Mouse (Mus musculus): ENCODE measurements around the gene Tmem232. TPM values are rescaled to one million over a fixed set of nuclear protein-coding genes. Genes with fewer than 3 reads are reported as not detected.

The Tmem232 gene
- total RNA-seq (2021) = under 1 TPM; 0.46 to 0.54 TPM

- intact Hi-C loops (cut with DNase I) = no loop called here
- DNase-seq = peak; percentile 46
These were observed at the start of gene Tmem232 for GRCm38 (mm10) chr17:65540441-65541272. TSS of gene Tmem232 (minus strand) at chr17:65540782.

- DNase-seq = no peak
- intact Hi-C loops (cut with DNase I) = no loop called here
These were observed 46.3 kb upstream of the Tmem232 start for GRCm38 (mm10) chr17:65586892-65587291.

- DNase-seq = no peak
- intact Hi-C loops (cut with DNase I) = no loop called here
These were observed 40.9 kb upstream of the Tmem232 start for GRCm38 (mm10) chr17:65581440-65581839.

GRCm38 (mm10) chr17:65579766-65580165, 39.2 kb upstream of the Tmem232 start:
- intact Hi-C loops (cut with DNase I) = no loop called here
- no peak for DNase-seq

GRCm38 (mm10) chr17:65575339-65575738, 34.8 kb upstream of the Tmem232 start:
- intact Hi-C loops (cut with DNase I) = no loop called here
- DNase-seq = no peak

- intact Hi-C loops (cut with DNase I) = no loop called here
- no peak for DNase-seq
These were observed 34.3 kb upstream of the Tmem232 start for GRCm38 (mm10) chr17:65574850-65575249.

GRCm38 (mm10) chr17:65571866-65572265, 31.3 kb upstream of the Tmem232 start:
- intact Hi-C loops (cut with DNase I) = no loop called here
- no peak for DNase-seq

GRCm38 (mm10) chr17:65571466-65571865, 30.9 kb upstream of the Tmem232 start:
- intact Hi-C loops (cut with DNase I) = no loop called here
- no peak for DNase-seq

GRCm38 (mm10) chr17:65564189-65564588, 23.6 kb upstream of the Tmem232 start:
- intact Hi-C loops (cut with DNase I) = loop anchor here (10.0 kb wide), 1 partner anchor 959 kb away; the partner anchor contains the start of gene Man2a1
- no peak for DNase-seq

GRCm38 (mm10) chr17:65563345-65563744, 22.8 kb upstream of the Tmem232 start:
- no peak for DNase-seq

GRCm38 (mm10) chr17:65562761-65563160, 22.2 kb upstream of the Tmem232 start:
- intact Hi-C loops (cut with DNase I) = loop anchor here (10.0 kb wide), 1 partner anchor 958 kb away; the partner anchor contains the start of gene Man2a1

More at GRCm38 (mm10) chr17:65563345-65563744, 22.8 kb upstream of the Tmem232 start:
- intact Hi-C loops (cut with DNase I) = loop anchor here (10.0 kb wide), 1 partner anchor 959 kb away; the partner anchor contains the start of gene Man2a1

GRCm38 (mm10) chr17:65561361-65562015, 20.9 kb upstream of the Tmem232 start:
- intact Hi-C loops (cut with DNase I) = loop anchor here (10.0 kb wide), 1 partner anchor 957 kb away; the partner anchor contains the start of gene Man2a1
- DNase-seq = no peak

More at GRCm38 (mm10) chr17:65562761-65563160, 22.2 kb upstream of the Tmem232 start:
- DNase-seq = peak; percentile 58

- intact Hi-C loops (cut with DNase I) = loop anchor here (10.0 kb wide), 1 partner anchor 1984 kb away; no protein-coding TSS in a partner anchor
- DNase-seq = no peak
These were observed 18.7 kb upstream of the Tmem232 start for GRCm38 (mm10) chr17:65559273-65559672.

- no peak for DNase-seq
- intact Hi-C loops (cut with DNase I) = loop anchor here (10.0 kb wide), 1 partner anchor 1984 kb away; no protein-coding TSS in a partner anchor
These were observed 18.2 kb upstream of the Tmem232 start for GRCm38 (mm10) chr17:65558788-65559187.

GRCm38 (mm10) chr17:65558217-65558616, 17.6 kb upstream of the Tmem232 start:
- DNase-seq = peak; percentile 52
- intact Hi-C loops (cut with DNase I) = loop anchor here (10.0 kb wide), 1 partner anchor 1983 kb away; no protein-coding TSS in a partner anchor

GRCm38 (mm10) chr17:65557212-65557611, 16.6 kb upstream of the Tmem232 start:
- intact Hi-C loops (cut with DNase I) = loop anchor here (10.0 kb wide), 1 partner anchor 1982 kb away; no protein-coding TSS in a partner anchor
- DNase-seq = no peak

- DNase-seq = no peak
- intact Hi-C loops (cut with DNase I) = loop anchor here (10.0 kb wide), 1 partner anchor 1982 kb away; no protein-coding TSS in a partner anchor
These were observed 16.2 kb upstream of the Tmem232 start for GRCm38 (mm10) chr17:65556798-65557197.

- intact Hi-C loops (cut with DNase I) = loop anchor here (10.0 kb wide), 1 partner anchor 1978 kb away; no protein-coding TSS in a partner anchor
- no peak for DNase-seq
These were observed 11.9 kb upstream of the Tmem232 start for GRCm38 (mm10) chr17:65552426-65552997.

GRCm38 (mm10) chr17:65550357-65550756, 9.8 kb upstream of the Tmem232 start:
- intact Hi-C loops (cut with DNase I) = loop anchor here (10.0 kb wide), 1 partner anchor 1976 kb away; no protein-coding TSS in a partner anchor
- no peak for DNase-seq

- no peak for DNase-seq
- intact Hi-C loops (cut with DNase I) = no loop called here
These were observed 8.2 kb upstream of the Tmem232 start for GRCm38 (mm10) chr17:65548698-65549365.
